ENCODE assay signal across 10 mouse cellular contexts in genomic region chr2:101600703-101601102, GRCm38 (mm10). TPM values are rescaled to one million over a fixed set of nuclear protein-coding genes. Genes with fewer than 3 reads are reported as not detected.
DNase-seq lines count a peak whose midpoint lies in the region; ATAC-seq and TF ChIP-seq lines count a peak whose summit lies in the region.
"Had no signal": no experiment of that assay in that cellular context is flagged by ENCODE, and none has a peak within 500 bp of the region (broad histone marks: within the 10 kb centered on the region; RNA-seq: fewer than 3 reads in every experiment).

No protein-coding gene starts in this region.

- 41% methylated on average over 8 of the region's 8 CpGs for WGBS in forebrain, embryonic 10.5 days
- 19% methylated on average over 8 of the region's 8 CpGs for WGBS in forebrain, embryonic 12.5 days

- H3K4me2 ChIP-seq in forebrain, embryonic 12.5 days = no peak overlapping the region

- no peaks in the 10 kb centered on the region for H3K27me3 ChIP-seq in forebrain, embryonic 10.5 days (ENCODE audit: poor library complexity, severe bottlenecking)
- H3K27me3 ChIP-seq in forebrain, embryonic 12.5 days = no peaks in the 10 kb centered on the region

- peak overlapping the region; percentile 74 for H3K27ac ChIP-seq in forebrain, embryonic 10.5 days
- no peak overlapping the region for H3K27ac ChIP-seq in forebrain, embryonic 12.5 days
- H3K27ac ChIP-seq in gastrocnemius, adult 2 months = peak overlapping the region; percentile 75

- no peak overlapping the region for H3K9ac ChIP-seq in forebrain, embryonic 12.5 days

- H3K4me1 ChIP-seq in forebrain, embryonic 10.5 days = peaks cover 35% of the 10 kb centered on the region
- peaks cover 17% of the 10 kb centered on the region for H3K4me1 ChIP-seq in forebrain, embryonic 12.5 days

- H3K9me3 ChIP-seq in forebrain, embryonic 10.5 days = no peaks in the 10 kb centered on the region
- H3K9me3 ChIP-seq in forebrain, embryonic 12.5 days = no peaks in the 10 kb centered on the region

- intact Hi-C loops in gastrocnemius, adult 2 months (cut with DNase I) = no loop called here

- H3K4me3 ChIP-seq in forebrain, embryonic 10.5 days = no peak overlapping the region
- no peak overlapping the region for H3K4me3 ChIP-seq in forebrain, embryonic 12.5 days (replicated peaks)
- H3K4me3 ChIP-seq in gastrocnemius, adult 2 months = peak overlapping the region; percentile 42

- TF ChIP-seq CTCF in gastrocnemius, adult 2 months (IDR thresholded peaks at IDR 0.05) = peak; percentile 18; the same call in 1 of the 2 replicates

- ATAC-seq in forebrain, embryonic 12.5 days (ENCODE audit: low FRiP score) = no peak; the same call in 1 of the 2 replicates
- ATAC-seq in megakaryocyte-erythroid progenitor cell, adult 5-6 weeks (replicated peaks; ENCODE audit: low FRiP score, low TSS enrichment, poor library complexity, severe bottlenecking) = peak; percentile 61; the same call in 1 of the 2 replicates
- ATAC-seq in monocyte, adult 5-6 weeks (replicated peaks; ENCODE audit: insufficient number of reproducible peaks, low FRiP score, low TSS enrichment, poor library complexity, severe bottlenecking) = no peak

- no peaks in the 10 kb centered on the region for H3K36me3 ChIP-seq in forebrain, embryonic 10.5 days (replicated peaks)
- H3K36me3 ChIP-seq in forebrain, embryonic 12.5 days (replicated peaks) = no peaks in the 10 kb centered on the region

- DNase-seq in forebrain, embryonic 10.5 days (ENCODE audit: extremely low spot score, low spot score) = no peak
- DNase-seq in right cerebral cortex, adult 2 months (ENCODE audit: low spot score in 2 of 2) = peak; percentile 21 to 44
- no peak for DNase-seq in right cerebral cortex, postnatal 36 days (ENCODE audit: low spot score in 2 of 2)
- peak; percentile 70 for DNase-seq in gastrocnemius, adult 2 months
- peak; percentile 41 for DNase-seq in kidney, adult 9 months

RNA-seq across cellular contexts. Expression of gene Rag2, which starts 23.8 kb away (rescaled TPM):
- polyA plus RNA-seq in forebrain, embryonic 10.5 days (2016; fragmentation: Nextera tagmentation; extraction: Ambion mirVana) = not detected in 2 replicates
- not detected in 2 replicates for polyA plus RNA-seq in forebrain, embryonic 12.5 days (2016; fragmentation: Nextera tagmentation; extraction: Ambion mirVana)
- total RNA-seq in gastrocnemius, adult 2 months (2021) = not detected
- total RNA-seq in megakaryocyte-erythroid progenitor cell, adult 5-6 weeks (2014; fragmentation: Nextera tagmentation) = 0.35 and 0.90 TPM in 2 replicates
- total RNA-seq in megakaryocyte-erythroid progenitor cell, adult 5-6 weeks (2017) = 0.34 and 2.0 TPM in 2 replicates
- total RNA-seq in monocyte, adult 5-6 weeks (2017) = not detected in 3 replicates
- total RNA-seq: liver, adult 2 months had no signal
- polyA plus RNA-seq: C2C12; liver, adult 2 months had no signal

RNA-seq across cellular contexts. Expression of gene Rag1, which starts 48.6 kb away (rescaled TPM):
- not detected in 2 replicates for polyA plus RNA-seq in forebrain, embryonic 10.5 days (2016; fragmentation: Nextera tagmentation; extraction: Ambion mirVana)
- 0.04 and 0.14 TPM in 2 replicates for polyA plus RNA-seq in forebrain, embryonic 12.5 days (2016; fragmentation: Nextera tagmentation; extraction: Ambion mirVana)
- not detected for total RNA-seq in gastrocnemius, adult 2 months (2021)
- total RNA-seq in megakaryocyte-erythroid progenitor cell, adult 5-6 weeks (2014; fragmentation: Nextera tagmentation) = 0.99 and 2.2 TPM in 2 replicates
- total RNA-seq in megakaryocyte-erythroid progenitor cell, adult 5-6 weeks (2017) = 0.23 and 1.1 TPM in 2 replicates
- 0.10 to 0.86 TPM (median 0.32 TPM) in 3 replicates for total RNA-seq in monocyte, adult 5-6 weeks (2017)
- total RNA-seq: liver, adult 2 months had no signal
- polyA plus RNA-seq: C2C12; liver, adult 2 months had no signal

RNA-seq across cellular contexts. Expression of gene B230118H07Rik, which starts 48.6 kb away (rescaled TPM):
- polyA plus RNA-seq in forebrain, embryonic 10.5 days (2016; fragmentation: Nextera tagmentation; extraction: Ambion mirVana) = 61.3 and 65.8 TPM in 2 replicates
- 51.7 and 59.1 TPM in 2 replicates for polyA plus RNA-seq in forebrain, embryonic 12.5 days (2016; fragmentation: Nextera tagmentation; extraction: Ambion mirVana)
- 10 to 100 TPM; 79.3 to 89.4 TPM for total RNA-seq in gastrocnemius, adult 2 months (2021)
- total RNA-seq in megakaryocyte-erythroid progenitor cell, adult 5-6 weeks (2014; fragmentation: Nextera tagmentation) = 13.1 and 34.1 TPM in 2 replicates
- total RNA-seq in megakaryocyte-erythroid progenitor cell, adult 5-6 weeks (2017) = 45.4 and 76.2 TPM in 2 replicates
- 11.9 to 22.1 TPM (median 22.0 TPM) in 3 replicates for total RNA-seq in monocyte, adult 5-6 weeks (2017)

Comparison
In these comparisons a context has a peak if more than half of its experiments do, and no peak if none do; other contexts are left out.
1. DNase-seq: peak in right cerebral cortex, adult 2 months (2 of 2), gastrocnemius, adult 2 months (single experiment) and kidney, adult 9 months (single experiment); none in forebrain, embryonic 10.5 days (single experiment) and right cerebral cortex, postnatal 36 days (0 of 2).